In genomic region chr3:84313003-84313800, GRCm38 (mm10) we compare ENCODE assay signal across 8 mouse cellular contexts. TPM values are rescaled to one million over a fixed set of nuclear protein-coding genes. Genes with fewer than 3 reads are reported as not detected.
A peak's percentile ranks its signal among the peaks of the same experiment; 100 is the strongest.
DNase-seq lines count a peak whose midpoint lies in the region; ATAC-seq lines count a peak whose summit lies in the region.

No protein-coding gene starts in this region.

- peak overlapping the region; percentile 21 for H3K4me2 ChIP-seq in hindbrain, embryonic 14.5 days (replicated peaks)

- peak; percentile 29; the same call in 1 of the 2 replicates for ATAC-seq in hindbrain, embryonic 14.5 days (ENCODE audit: low FRiP score)

- 52% methylated on average over 18 of the region's 18 CpGs for WGBS in forebrain, embryonic 10.5 days
- WGBS in hindbrain, embryonic 14.5 days = 51% methylated on average over 18 of the region's 18 CpGs

- intact Hi-C loops in heart, postnatal 25 days (cut with DNase I) = loop anchor here (1.0 to 10.0 kb wide), 7 partner anchors 46 to 396 kb away; partner anchors contain the start of gene Tmem131l

- no peaks in the 10 kb centered on the region for H3K9me3 ChIP-seq in forebrain, embryonic 10.5 days
- H3K9me3 ChIP-seq in hindbrain, embryonic 14.5 days (ENCODE audit: control insufficient read depth, low read length) = no peaks in the 10 kb centered on the region

- DNase-seq in heart, adult 18-20 months = peak; percentile 76 to 81
- no peak for DNase-seq in heart, postnatal 25 days (ENCODE audit: low spot score)
- peak; percentile 53 for DNase-seq in c-Kit-positive CD71-negative TER-119-negative erythroid progenitor cells, embryonic 14.5 days (ENCODE audit: low read depth)
- DNase-seq in forebrain, embryonic 10.5 days (ENCODE audit: extremely low spot score, low spot score) = peak; percentile 66
- DNase-seq in hindbrain, embryonic 14.5 days (ENCODE audit: low spot score) = peak; percentile 87
- peak; percentile 79 for DNase-seq in left cerebral cortex, adult 11 months (ENCODE audit: low spot score)
- DNase-seq in lung, postnatal 4 days = peak; percentile 31 to 75
- peak; percentile 33 for DNase-seq in right cerebral cortex, postnatal 25 days

- H3K4me3 ChIP-seq in forebrain, embryonic 10.5 days = no peak overlapping the region
- no peak overlapping the region for H3K4me3 ChIP-seq in hindbrain, embryonic 14.5 days (replicated peaks; ENCODE audit: low read length)

- no peaks in the 10 kb centered on the region for H3K36me3 ChIP-seq in forebrain, embryonic 10.5 days (replicated peaks)
- H3K36me3 ChIP-seq in hindbrain, embryonic 14.5 days (replicated peaks; ENCODE audit: control insufficient read depth, insufficient read depth) = no peaks in the 10 kb centered on the region

- H3K4me1 ChIP-seq in forebrain, embryonic 10.5 days = peaks cover 10% of the 10 kb centered on the region
- peaks cover 5% of the 10 kb centered on the region; the same call in 1 of the 2 replicates for H3K4me1 ChIP-seq in hindbrain, embryonic 14.5 days (replicated peaks; ENCODE audit: control insufficient read depth, insufficient read depth, low read length)

- H3K9ac ChIP-seq in hindbrain, embryonic 14.5 days = no peak overlapping the region

- peaks cover 10% of the 10 kb centered on the region for H3K27me3 ChIP-seq in forebrain, embryonic 10.5 days (ENCODE audit: poor library complexity, severe bottlenecking)
- no peaks in the 10 kb centered on the region for H3K27me3 ChIP-seq in hindbrain, embryonic 14.5 days (ENCODE audit: control insufficient read depth, insufficient read depth, low read length)

- H3K27ac ChIP-seq in forebrain, embryonic 10.5 days = no peak overlapping the region
- H3K27ac ChIP-seq in hindbrain, embryonic 14.5 days = no peak overlapping the region

RNA-seq across cellular contexts. Expression of gene Trim2, which starts 6.5 kb away (rescaled TPM):
- 1 to 10 TPM; 6.2 to 7.0 TPM for total RNA-seq in heart, adult 18-20 months (2021)
- total RNA-seq in heart, postnatal 25 days (2021) = 1 to 10 TPM; 6.4 to 7.5 TPM
- polyA plus RNA-seq in forebrain, embryonic 10.5 days (2016; fragmentation: Nextera tagmentation; extraction: Ambion mirVana) = 32.1 and 36.4 TPM in 2 replicates
- 136 and 151 TPM in 2 replicates for polyA plus RNA-seq in hindbrain, embryonic 14.5 days (2014; fragmentation: Nextera tagmentation; extraction: Ambion mirVana)
